Mouse (Mus musculus) layer of hippocampus, adult 11-12 months (tissue): ENCODE data around the gene Sst.
"Not testable (repeated sequence)": the region's sequence is repeated elsewhere in the genome, so short reads cannot be mapped to it uniquely, and the experiment has no call there.

Experiments used
- DNase-seq: peaks from one replicate; pipeline ENCODE4 v3.0.0; 2022; ENCODE audit warnings: low spot score

The Sst gene

GRCm38 (mm10) chr16:23890636-23891035 is at the start of gene Sst:
Gene Sst (minus strand): TSS chr16:23890958.
- DNase-seq: no peak

- DNase-seq: no peak
Observed at GRCm38 (mm10) chr16:23934397-23934796, 43.6 kb upstream of the Sst start.

GRCm38 (mm10) chr16:23932294-23932693 is 41.5 kb upstream of the Sst start, which contains the start of gene Rtp2:
Gene Rtp2 (minus strand): TSS chr16:23932394.
- DNase-seq: no peak

- DNase-seq: no peak
Observed at GRCm38 (mm10) chr16:23931275-23931674, 40.5 kb upstream of the Sst start.

GRCm38 (mm10) chr16:23930426-23931073 is 39.8 kb upstream of the Sst start:
- no peak for DNase-seq

- DNase-seq: no peak
Observed at GRCm38 (mm10) chr16:23927301-23928114, 36.8 kb upstream of the Sst start.

- DNase-seq: no peak
Observed at GRCm38 (mm10) chr16:23922906-23923305, 32.1 kb upstream of the Sst start.

GRCm38 (mm10) chr16:23921697-23922096 is 30.9 kb upstream of the Sst start:
- no peak for DNase-seq

GRCm38 (mm10) chr16:23919418-23919817 is 28.7 kb upstream of the Sst start:
- no peak for DNase-seq

GRCm38 (mm10) chr16:23913401-23913800 is 22.6 kb upstream of the Sst start:
- DNase-seq: no peak

- DNase-seq: no peak
Observed at GRCm38 (mm10) chr16:23912741-23913140, 22.0 kb upstream of the Sst start.

GRCm38 (mm10) chr16:23909015-23909354 is 18.2 kb upstream of the Sst start:
- not testable (repeated sequence) for DNase-seq

- not testable (repeated sequence) for DNase-seq
Observed at GRCm38 (mm10) chr16:23908076-23909014, 17.6 kb upstream of the Sst start.

- not testable (repeated sequence) for DNase-seq
Observed at GRCm38 (mm10) chr16:23906586-23906985, 15.8 kb upstream of the Sst start.

GRCm38 (mm10) chr16:23901411-23901810 is 10.7 kb upstream of the Sst start:
- no peak for DNase-seq

- DNase-seq: peak; percentile 56
Observed at GRCm38 (mm10) chr16:23900061-23900460, 9.3 kb upstream of the Sst start.

GRCm38 (mm10) chr16:23898840-23899239 is 8.1 kb upstream of the Sst start:
- peak; percentile 88 for DNase-seq

GRCm38 (mm10) chr16:23897984-23898586 is 7.3 kb upstream of the Sst start:
- DNase-seq: peak; percentile 76

GRCm38 (mm10) chr16:23897486-23897885 is 6.7 kb upstream of the Sst start:
- no peak for DNase-seq

- DNase-seq: no peak
Observed at GRCm38 (mm10) chr16:23895135-23895534, 4.4 kb upstream of the Sst start.

GRCm38 (mm10) chr16:23890151-23890550 is 607 bp downstream of the Sst start:
- no peak for DNase-seq
